Mouse (Mus musculus): Measurements from ENCODE around the gene Ednra. TPM values are rescaled to one million over a fixed set of nuclear protein-coding genes. Genes with fewer than 3 reads are reported as not detected.
A peak's percentile ranks its signal among the peaks of the same experiment; 100 is the strongest.

The Ednra gene
- polyA plus RNA-seq, 1 experiment = 0.34 TPM

- Histone ChIP-seq H3K27ac (ENCODE audit: insufficient read depth, low read length) (no peak overlapping the region), H3K4me3 (ENCODE audit: low read depth, low read length) (no peak overlapping the region), H3K9ac (ENCODE audit: low read depth, poor library complexity, severe bottlenecking) (no peak overlapping the region), H3K36me3 (ENCODE audit: control insufficient read depth, insufficient read depth, low read length, poor library complexity, severe bottlenecking) (no peaks in the 10 kb centered on the region), H3K9me3 (replicated peaks; ENCODE audit: control insufficient read depth, insufficient read depth, low read length, poor library complexity, severe bottlenecking) (peaks cover 9% of the 10 kb centered on the region; the same call in 1 of the 2 replicates), H3K4me1 (ENCODE audit: control insufficient read depth, insufficient read depth, low read length) (no peaks in the 10 kb centered on the region), H3K27me3 (ENCODE audit: control insufficient read depth, insufficient read depth, low read length, poor library complexity, severe bottlenecking) (no peaks in the 10 kb centered on the region)
- TF ChIP-seq CTCF (IDR thresholded peaks at IDR 0.05; ENCODE audit: low read depth, low read length) = no peak
- no peak for TF ChIP-seq EP300 (IDR thresholded peaks at IDR 0.05; ENCODE audit: insufficient read depth, low read depth, low read length)
- no peak for TF ChIP-seq POLR2A (IDR thresholded peaks at IDR 0.05; ENCODE audit: insufficient read depth, low read length)
These were observed 9.5 kb upstream of the Ednra start for GRCm38 (mm10) chr8:77733792-77734191.

DNA sequence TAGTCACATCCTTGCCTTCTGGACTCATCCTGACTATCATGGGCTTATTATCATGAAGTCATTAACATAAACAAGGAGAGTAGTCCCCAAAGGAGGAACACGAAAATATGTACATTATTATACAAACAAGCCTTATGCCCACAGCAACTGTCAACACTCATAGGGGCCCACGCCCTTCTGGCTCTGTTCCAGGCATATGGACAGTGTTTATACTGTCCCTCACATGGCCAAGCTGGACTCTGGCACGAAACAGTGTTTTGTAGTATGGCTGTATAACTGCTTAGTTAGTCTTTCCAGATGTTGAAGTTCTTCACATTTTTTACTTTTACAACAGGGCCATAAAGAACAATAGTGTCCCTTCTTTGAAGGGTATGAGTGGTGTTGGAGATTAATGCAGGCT lies 8.7 kb upstream of the Ednra start:
- H3K9ac ChIP-seq (ENCODE audit: low read depth, poor library complexity, severe bottlenecking) = no peak overlapping the region
- no peaks in the 10 kb centered on the region for H3K36me3 ChIP-seq (ENCODE audit: control insufficient read depth, insufficient read depth, low read length, poor library complexity, severe bottlenecking)
- no peaks in the 10 kb centered on the region for H3K4me1 ChIP-seq (ENCODE audit: control insufficient read depth, insufficient read depth, low read length)
- H3K4me3 ChIP-seq (ENCODE audit: low read depth, low read length) = no peak overlapping the region
- TF ChIP-seq POLR2A (IDR thresholded peaks at IDR 0.05; ENCODE audit: insufficient read depth, low read length) (no peak), EP300 (IDR thresholded peaks at IDR 0.05; ENCODE audit: insufficient read depth, low read depth, low read length) (no peak), CTCF (IDR thresholded peaks at IDR 0.05; ENCODE audit: low read depth, low read length) (no peak)
- H3K9me3 ChIP-seq (replicated peaks; ENCODE audit: control insufficient read depth, insufficient read depth, low read length, poor library complexity, severe bottlenecking) = peaks cover 9% of the 10 kb centered on the region; the same call in 1 of the 2 replicates
- no peak overlapping the region for H3K27ac ChIP-seq (ENCODE audit: insufficient read depth, low read length)
- no peaks in the 10 kb centered on the region for H3K27me3 ChIP-seq (ENCODE audit: control insufficient read depth, insufficient read depth, low read length, poor library complexity, severe bottlenecking)

DNA sequence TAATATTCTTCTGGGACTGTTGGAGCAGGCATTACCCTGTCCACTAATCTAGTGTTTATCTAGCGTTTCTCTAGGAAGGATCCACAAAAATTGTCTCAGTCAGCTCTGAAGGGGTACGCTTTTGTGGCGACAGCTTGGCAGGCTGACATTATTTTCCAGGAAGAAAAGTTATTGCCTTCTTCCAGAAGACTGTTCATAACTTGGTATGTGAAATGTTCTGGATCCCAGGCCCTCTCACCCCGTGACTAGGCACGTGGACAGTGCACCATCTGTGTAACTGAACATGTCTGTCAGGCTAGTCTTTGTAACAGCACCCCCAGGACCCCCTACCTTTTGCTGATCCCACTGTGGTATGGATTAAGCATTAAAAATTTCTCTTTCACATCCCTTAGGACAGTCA lies 1.1 kb upstream of the Ednra start:
- Histone ChIP-seq H3K27me3 (ENCODE audit: control insufficient read depth, insufficient read depth, low read length, poor library complexity, severe bottlenecking) (peaks cover 4% of the 10 kb centered on the region; the same call in 1 of the 2 replicates), H3K9me3 (replicated peaks; ENCODE audit: control insufficient read depth, insufficient read depth, low read length, poor library complexity, severe bottlenecking) (no peaks in the 10 kb centered on the region), H3K36me3 (ENCODE audit: control insufficient read depth, insufficient read depth, low read length, poor library complexity, severe bottlenecking) (no peaks in the 10 kb centered on the region), H3K27ac (ENCODE audit: insufficient read depth, low read length) (no peak overlapping the region), H3K4me3 (ENCODE audit: low read depth, low read length) (no peak overlapping the region), H3K4me1 (ENCODE audit: control insufficient read depth, insufficient read depth, low read length) (peaks cover 3% of the 10 kb centered on the region), H3K9ac (ENCODE audit: low read depth, poor library complexity, severe bottlenecking) (no peak overlapping the region)
- TF ChIP-seq EP300 (IDR thresholded peaks at IDR 0.05; ENCODE audit: insufficient read depth, low read depth, low read length) = no peak
- no peak for TF ChIP-seq CTCF (IDR thresholded peaks at IDR 0.05; ENCODE audit: low read depth, low read length)
- no peak for TF ChIP-seq POLR2A (IDR thresholded peaks at IDR 0.05; ENCODE audit: insufficient read depth, low read length)

GRCm38 (mm10) chr8:77723534-77724045 lies 674 bp downstream of the Ednra start:
- TF ChIP-seq POLR2A (IDR thresholded peaks at IDR 0.05; ENCODE audit: insufficient read depth, low read length) (no peak), EP300 (IDR thresholded peaks at IDR 0.05; ENCODE audit: insufficient read depth, low read depth, low read length) (no peak)
- H3K27ac ChIP-seq (ENCODE audit: insufficient read depth, low read length) = no peak overlapping the region
- peak overlapping the region; percentile 37 for H3K4me3 ChIP-seq (ENCODE audit: low read depth, low read length)
- H3K4me1 ChIP-seq (ENCODE audit: control insufficient read depth, insufficient read depth, low read length) = peaks cover 3% of the 10 kb centered on the region
- no peaks in the 10 kb centered on the region for H3K9me3 ChIP-seq (replicated peaks; ENCODE audit: control insufficient read depth, insufficient read depth, low read length, poor library complexity, severe bottlenecking)
- no peaks in the 10 kb centered on the region for H3K36me3 ChIP-seq (ENCODE audit: control insufficient read depth, insufficient read depth, low read length, poor library complexity, severe bottlenecking)
- peaks cover 4% of the 10 kb centered on the region; the same call in 1 of the 2 replicates for H3K27me3 ChIP-seq (ENCODE audit: control insufficient read depth, insufficient read depth, low read length, poor library complexity, severe bottlenecking)
- peak overlapping the region; percentile 60 for H3K9ac ChIP-seq (ENCODE audit: low read depth, poor library complexity, severe bottlenecking)

DNA sequence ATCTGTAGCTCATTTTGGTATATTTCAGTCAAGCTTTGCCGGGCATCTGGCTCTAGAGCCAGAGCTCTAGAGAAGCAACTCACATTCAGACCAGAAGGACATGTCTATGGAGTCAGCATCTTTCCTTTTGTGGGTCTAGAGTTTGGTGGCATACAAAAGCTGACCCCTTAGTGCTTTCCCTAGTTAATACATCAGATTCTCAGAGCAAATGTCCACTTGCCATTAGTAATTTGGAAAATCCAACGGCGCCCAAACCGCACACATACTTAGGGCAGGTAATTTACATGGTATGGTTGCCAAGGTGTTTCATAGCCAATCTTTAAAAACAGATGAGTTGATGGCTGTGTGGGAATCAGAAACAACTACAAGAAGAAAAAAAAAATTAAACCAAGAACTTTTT lies 1.2 kb downstream of the Ednra start:
- no peak overlapping the region for H3K9ac ChIP-seq (ENCODE audit: low read depth, poor library complexity, severe bottlenecking)
- no peak for TF ChIP-seq EP300 (IDR thresholded peaks at IDR 0.05; ENCODE audit: insufficient read depth, low read depth, low read length)
- peaks cover 3% of the 10 kb centered on the region for H3K4me1 ChIP-seq (ENCODE audit: control insufficient read depth, insufficient read depth, low read length)
- H3K27ac ChIP-seq (ENCODE audit: insufficient read depth, low read length) = no peak overlapping the region
- H3K4me3 ChIP-seq (ENCODE audit: low read depth, low read length) = no peak overlapping the region
- no peaks in the 10 kb centered on the region for H3K36me3 ChIP-seq (ENCODE audit: control insufficient read depth, insufficient read depth, low read length, poor library complexity, severe bottlenecking)
- no peaks in the 10 kb centered on the region for H3K9me3 ChIP-seq (replicated peaks; ENCODE audit: control insufficient read depth, insufficient read depth, low read length, poor library complexity, severe bottlenecking)
- peaks cover 6% of the 10 kb centered on the region for H3K27me3 ChIP-seq (ENCODE audit: control insufficient read depth, insufficient read depth, low read length, poor library complexity, severe bottlenecking)

DNA sequence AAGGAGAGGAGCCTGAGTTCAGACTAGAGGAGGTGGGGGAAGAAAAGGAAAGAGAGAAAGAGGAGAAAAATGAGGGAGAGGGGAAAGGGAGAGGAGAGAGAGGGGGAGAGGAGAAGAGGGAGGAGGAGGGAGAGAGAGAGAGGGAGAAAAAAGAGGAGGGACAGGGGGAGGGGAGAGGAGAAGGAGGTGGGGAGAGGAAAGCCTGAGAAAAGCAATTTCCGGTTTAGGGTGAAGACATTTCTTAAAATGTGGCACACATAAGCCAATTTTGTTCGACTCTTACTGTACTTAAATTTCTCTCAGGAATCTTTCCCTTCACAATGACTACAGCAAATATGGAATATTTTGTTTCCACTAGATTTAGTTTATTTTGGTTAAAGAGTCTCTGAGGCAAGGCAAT lies 5.3 kb downstream of the Ednra start:
- no peak for TF ChIP-seq CTCF (IDR thresholded peaks at IDR 0.05; ENCODE audit: low read depth, low read length)
- no peak for TF ChIP-seq POLR2A (IDR thresholded peaks at IDR 0.05; ENCODE audit: insufficient read depth, low read length)
- TF ChIP-seq EP300 (IDR thresholded peaks at IDR 0.05; ENCODE audit: insufficient read depth, low read depth, low read length) = no peak
- H3K27me3 ChIP-seq (ENCODE audit: control insufficient read depth, insufficient read depth, low read length, poor library complexity, severe bottlenecking) = peaks cover 6% of the 10 kb centered on the region
- H3K4me1 ChIP-seq (ENCODE audit: control insufficient read depth, insufficient read depth, low read length) = peaks cover 3% of the 10 kb centered on the region
- no peak overlapping the region for H3K27ac ChIP-seq (ENCODE audit: insufficient read depth, low read length)
- no peak overlapping the region for H3K4me3 ChIP-seq (ENCODE audit: low read depth, low read length)
- H3K9me3 ChIP-seq (replicated peaks; ENCODE audit: control insufficient read depth, insufficient read depth, low read length, poor library complexity, severe bottlenecking) = no peaks in the 10 kb centered on the region
- H3K9ac ChIP-seq (ENCODE audit: low read depth, poor library complexity, severe bottlenecking) = no peak overlapping the region
- no peaks in the 10 kb centered on the region for H3K36me3 ChIP-seq (ENCODE audit: control insufficient read depth, insufficient read depth, low read length, poor library complexity, severe bottlenecking)
